In genomic region chr8:52732150-52732549, GRCm38 (mm10) we compare ENCODE assay signal across 18 mouse cellular contexts.
"Had no signal": no experiment of that assay in that cellular context is flagged by ENCODE, and none has a peak within 500 bp of the region (broad histone marks: within the 10 kb centered on the region; RNA-seq: fewer than 3 reads in every experiment).

No protein-coding gene starts in this region.

- H3K4me3 ChIP-seq: intestine, embryonic 15.5 days; kidney, embryonic 15.5 days; left cerebral cortex, adult 2 months; liver, embryonic 13.5 days; myocyte; neural tube, embryonic 13.5 days had no signal

- H3K4me1 ChIP-seq: intestine, embryonic 15.5 days; kidney, embryonic 15.5 days; liver, embryonic 13.5 days; neural tube, embryonic 13.5 days had no signal

- H3K9me3 ChIP-seq: intestine, embryonic 15.5 days; kidney, embryonic 15.5 days; neural tube, embryonic 13.5 days had no signal

- ATAC-seq: intestine, embryonic 15.5 days had no signal

- H3K27me3 ChIP-seq: intestine, embryonic 15.5 days; kidney, embryonic 15.5 days; liver, embryonic 13.5 days; neural tube, embryonic 13.5 days had no signal

- H3K4me2 ChIP-seq: intestine, embryonic 15.5 days; kidney, embryonic 15.5 days; liver, embryonic 13.5 days; neural tube, embryonic 13.5 days had no signal

- DNase-seq: kidney, adult 11 months; kidney, adult 8-10 months; kidney, postnatal 10 days; kidney, postnatal 36 days; layer of hippocampus, postnatal 36 days; liver, embryonic 13.5 days; lung, adult 2 months; lung, postnatal 14 days; lung, postnatal 4 days; right cerebral cortex, adult 18-20 months; right cerebral cortex, postnatal 25 days; thymus, adult 2 months; thymus, postnatal 25 days had no signal

- H3K27ac ChIP-seq: intestine, embryonic 15.5 days; kidney, embryonic 15.5 days; left cerebral cortex, adult 2 months; liver, embryonic 13.5 days; neural tube, embryonic 13.5 days had no signal

- H3K9ac ChIP-seq: intestine, embryonic 15.5 days; kidney, embryonic 15.5 days; liver, embryonic 13.5 days; neural tube, embryonic 13.5 days had no signal

- H3K36me3 ChIP-seq: intestine, embryonic 15.5 days; kidney, embryonic 15.5 days; liver, embryonic 13.5 days; neural tube, embryonic 13.5 days had no signal
